Mouse (Mus musculus) spleen, adult 2 months (tissue): ENCODE measurements around the gene Rnf2.

Source experiments
- CTCF ChIP-seq: fragments of 200-500 bp; IDR thresholded peaks from 2 replicates; pipeline ENCODE4 v1.5.1; 2011; ENCODE audit warnings: mild to moderate bottlenecking, inconsistent platforms; ENCODE audit not compliant: insufficient read depth, insufficient read length, insufficient replicate concordance; ENCODE audit errors: extremely low read depth
- POLR2A ChIP-seq: fragments of 200-500 bp; IDR thresholded peaks from 2 replicates; pipeline ENCODE4 v1.6.1; 2011; ENCODE audit warnings: low read depth, low read length, inconsistent platforms

DNA sequence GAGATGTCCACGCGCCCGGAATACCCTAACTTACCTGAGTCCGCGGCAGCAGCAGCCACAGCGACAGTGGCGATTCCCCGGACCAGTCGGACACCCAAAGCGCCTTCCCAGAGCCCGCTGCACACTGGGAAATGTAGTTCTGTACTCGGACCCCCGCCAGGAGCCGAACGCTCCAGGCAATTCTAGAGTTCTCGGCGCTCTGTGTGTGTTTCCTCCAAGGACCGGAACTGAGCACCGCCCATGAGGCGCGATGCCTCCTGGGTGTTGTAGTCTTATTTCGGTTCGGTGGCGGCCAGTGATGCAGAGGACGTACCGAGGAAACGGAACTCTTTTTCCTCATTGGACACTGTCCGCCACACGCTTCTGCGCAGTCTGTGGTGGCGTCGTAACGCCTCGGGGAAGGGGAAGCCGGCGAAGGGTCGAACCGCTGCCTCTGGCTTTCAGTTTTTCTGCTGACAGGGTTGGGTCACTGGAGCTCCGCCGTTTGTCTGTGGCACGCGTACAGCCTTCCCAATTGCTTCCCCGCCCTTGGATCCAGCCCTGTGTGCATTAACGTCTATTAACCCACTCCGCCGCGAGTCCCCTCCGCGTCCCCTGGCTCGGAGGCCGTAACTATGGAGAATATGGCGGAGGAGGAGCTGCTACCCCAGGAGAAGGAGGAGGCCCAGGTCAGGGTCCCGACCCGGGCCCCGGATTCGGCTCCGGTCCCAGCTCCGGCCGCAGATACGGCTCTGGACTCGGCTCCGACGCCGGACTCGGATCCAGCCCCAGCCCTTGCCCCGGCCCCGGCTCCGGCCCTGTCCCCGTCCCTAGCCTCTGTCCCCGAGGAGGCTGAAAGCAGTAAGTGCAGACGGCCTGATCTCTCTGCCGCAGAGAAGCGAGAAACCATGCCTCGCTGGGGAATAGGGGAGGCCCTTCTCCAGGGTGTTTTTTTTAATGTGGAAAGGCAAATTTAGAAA lies 72.2 kb downstream of the Rnf2 start, which contains the start of the genes Swt1 and Trmt1l:
- TF ChIP-seq CTCF (no peak), POLR2A (peak; percentile 96)
